21 mouse cellular contexts compared by ENCODE assay signal in the genomic region with DNA sequence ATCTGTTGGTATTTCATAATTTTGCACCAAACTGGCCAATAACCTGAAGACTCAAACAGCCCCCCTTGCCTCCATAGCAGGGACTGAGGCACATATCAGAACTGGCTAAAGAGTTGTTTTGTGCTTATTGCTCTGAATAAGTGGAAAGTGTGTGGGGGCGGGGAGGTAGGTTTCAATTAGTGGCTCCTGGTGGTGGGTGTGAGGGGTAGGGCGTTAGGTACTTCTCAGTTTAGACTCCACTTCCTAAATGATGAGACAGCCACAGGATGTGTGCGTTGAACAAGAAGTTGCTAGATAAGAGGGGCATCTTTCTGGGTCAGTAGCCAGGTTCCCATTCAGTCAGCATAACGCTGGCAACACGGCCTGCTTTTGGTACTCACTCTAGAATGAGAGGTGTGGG.
DNase-seq lines count a peak whose midpoint lies in the region; ATAC-seq and TF ChIP-seq lines count a peak whose summit lies in the region.
"Had no signal": no experiment of that assay in that cellular context is flagged by ENCODE, and none has a peak within 500 bp of the region (broad histone marks: within the 10 kb centered on the region; RNA-seq: fewer than 3 reads in every experiment).

No protein-coding gene starts in this region.

- H3K27me3 ChIP-seq in cerebellum, adult 2 months (ENCODE audit: control insufficient read depth, insufficient read depth, low read length), result no peaks in the 10 kb centered on the region
- H3K27me3 ChIP-seq: forebrain, embryonic 13.5 days; heart, embryonic 15.5 days; hindbrain, embryonic 13.5 days; liver, embryonic 15.5 days; neural tube, embryonic 12.5 days had no signal

- no peak overlapping the region for H3K4me3 ChIP-seq in cerebellum, adult 2 months (replicated peaks; ENCODE audit: insufficient read depth, low read depth, low read length)
- H3K4me3 ChIP-seq: embryonic facial prominence, embryonic 10.5 days; forebrain, embryonic 13.5 days; heart, embryonic 15.5 days; hindbrain, embryonic 13.5 days; liver, embryonic 15.5 days; neural tube, embryonic 12.5 days had no signal

- H3K27ac ChIP-seq in cerebellum, adult 2 months (ENCODE audit: insufficient read depth, low read length), result peak overlapping the region; percentile 97
- H3K27ac ChIP-seq: embryonic facial prominence, embryonic 10.5 days; forebrain, embryonic 13.5 days; heart, embryonic 15.5 days; hindbrain, embryonic 13.5 days; kidney, postnatal 0 days; liver, embryonic 15.5 days; neural tube, embryonic 12.5 days had no signal

- no peak for TF ChIP-seq POLR2A in cerebellum, adult 2 months (IDR thresholded peaks at IDR 0.05; ENCODE audit: borderline replicate concordance, insufficient read depth, low read length)

- DNase-seq in cerebellum, adult 2 months, result peak in 1 of 2 experiments; percentile 25
- no peak for DNase-seq in cerebellum, postnatal 36 days
- DNase-seq in spleen, postnatal 36 days (ENCODE audit: low spot score in 2 of 2), result peak; percentile 10 to 14
- DNase-seq in spleen, postnatal 4 days (ENCODE audit: low spot score in 2 of 2), result no peak
- peak; percentile 33 for DNase-seq in retina, postnatal 1 day
- no peak for DNase-seq in left cerebral cortex, adult 8-10 months (ENCODE audit: low spot score in 2 of 2)
- no peak for DNase-seq in heart, postnatal 25 days (ENCODE audit: low spot score)
- DNase-seq: adrenal gland, adult 8-10 months; cerebellum, adult 18-20 months; lung, postnatal 10 days; thymus, adult 18-20 months had no signal

- intact Hi-C loops in heart, postnatal 25 days (cut with DNase I), result no loop called here

- H3K4me1 ChIP-seq in cerebellum, adult 2 months (ENCODE audit: control insufficient read depth, insufficient read depth, low read length), result peaks cover 31% of the 10 kb centered on the region
- H3K4me1 ChIP-seq: liver, embryonic 15.5 days had no signal

- TF ChIP-seq CTCF in cerebellum, adult 2 months (IDR thresholded peaks at IDR 0.05; ENCODE audit: borderline replicate concordance, insufficient read depth, low read depth, low read length), result no peak

- ATAC-seq in activated CD4-positive, CD25-positive, alpha-beta regulatory T cell, adult 4 months, result peak; percentile 58
- ATAC-seq: forebrain, embryonic 13.5 days; intestine, embryonic 16.5 days; midbrain, embryonic 16.5 days had no signal

- WGBS in cerebellum, adult 2 months, result 67% methylated on average over 5 of the region's 5 CpGs

Comparison
In these comparisons a context has a peak if more than half of its experiments do, and no peak if none do; other contexts are left out.
1. DNase-seq: peak in spleen, postnatal 36 days (2 of 2) and retina, postnatal 1 day (single experiment); none in cerebellum, postnatal 36 days (0 of 2), spleen, postnatal 4 days (0 of 2), left cerebral cortex, adult 8-10 months (0 of 2) and heart, postnatal 25 days (single experiment).